Mouse (Mus musculus) forebrain, embryonic 11.5 days (tissue): ENCODE results near the gene Abcd3. TPM values are rescaled to one million over a fixed set of nuclear protein-coding genes. Genes with fewer than 3 reads are reported as not detected.

Source experiments
- ATAC-seq: fragments of 200-750 bp; cut with Nextera tagmentation; replicated peaks from 2 replicates; pipeline ENCODE4 v1.8.0; 2017; ENCODE audit warnings: moderate TSS enrichment; ENCODE audit not compliant: low FRiP score
- DNase-seq: peaks from one replicate; pipeline ENCODE4 v3.0.0-alpha.2; 2017; ENCODE audit warnings: low spot score
- H3K27ac ChIP-seq: fragments of 300-500 bp; sonication (generic); 2 replicates; pipeline ENCODE4 v1.5.1; 2014; ENCODE audit warnings: low read depth, low read length
- H3K27me3 ChIP-seq: fragments of 300-500 bp; sonication (generic); 2 replicates; pipeline ENCODE4 v1.6.1; 2014; ENCODE audit warnings: mild to moderate bottlenecking, low read length, mixed read lengths; ENCODE audit not compliant: control insufficient read depth, insufficient read depth
- H3K36me3 ChIP-seq: fragments of 300-500 bp; sonication (generic); 2 replicates; pipeline ENCODE4 v1.6.1; 2014; ENCODE audit warnings: mild to moderate bottlenecking, low read length, moderate library complexity, mixed read lengths; ENCODE audit not compliant: control insufficient read depth, insufficient read depth
- H3K4me1 ChIP-seq: fragments of 300-500 bp; sonication (generic); replicated peaks from 2 replicates; pipeline ENCODE4 v1.6.1; 2014; ENCODE audit warnings: low read length, mixed read lengths; ENCODE audit not compliant: control insufficient read depth, insufficient read depth
- H3K4me2 ChIP-seq: fragments of 300-500 bp; sonication (generic); 2 replicates; pipeline ENCODE4 v1.6.1; 2014; ENCODE audit warnings: low read depth, mild to moderate bottlenecking, low read length, moderate library complexity, mixed read lengths; ENCODE audit not compliant: severe bottlenecking
- H3K4me3 ChIP-seq: fragments of 300-500 bp; sonication (generic); 2 replicates; pipeline ENCODE4 v1.5.1; 2014; ENCODE audit warnings: low read depth, low read length
- H3K9ac ChIP-seq: fragments of 300-500 bp; sonication (generic); 2 replicates; pipeline ENCODE4 v1.6.1; 2014; ENCODE audit warnings: low read length
- H3K9me3 ChIP-seq: fragments of 300-500 bp; sonication (generic); 2 replicates; pipeline ENCODE4 v1.6.1; 2016; ENCODE audit warnings: low read length, mixed read lengths; ENCODE audit not compliant: control insufficient read depth
- WGBS: fragments of 180-500 bp; shearing (Covaris S2); extraction: QIAGEN DNeasy Blood & Tissue Kit; methylation state at CpG from one replicate; pipeline ENCODE4 v1.1.7; 2014; 5-methylcytosine and 5-hydroxymethylcytosine counted together
- polyA plus RNA-seq: library from polyadenylated mRNA; unstranded; fragments of >200 nt; fragmentation: Nextera tagmentation; extraction: Ambion mirVana; gene quantifications from 2 replicates; pipeline ENCODE4 v1.2.1, GENCODE M21; 2014

Gene Abcd3
- polyA plus RNA-seq, 1 experiment from 2014 or later, result 59.0 TPM

DNA sequence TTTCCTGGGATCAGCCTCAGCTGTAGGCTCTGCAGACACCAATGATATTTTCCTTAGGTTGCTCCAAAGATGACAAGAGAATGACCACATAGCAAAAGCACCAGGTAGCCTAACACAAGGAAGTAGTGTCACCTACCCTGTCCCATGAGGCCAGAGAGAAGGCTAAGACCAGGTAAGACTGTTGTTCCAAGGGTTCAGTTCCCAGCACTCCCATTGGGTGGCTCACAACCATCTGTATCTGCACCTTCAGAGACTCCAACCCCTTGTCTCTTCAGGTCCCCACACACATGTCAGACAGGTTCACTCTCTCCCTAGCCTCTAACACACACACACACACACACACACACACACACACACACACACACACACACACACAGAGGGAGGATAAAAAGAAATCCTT lies 99.8 kb downstream of the Abcd3 start:
- Histone ChIP-seq H3K9me3 (no peaks in the 10 kb centered on the region), H3K36me3 (no peaks in the 10 kb centered on the region), H3K4me3 (no peak overlapping the region), H3K27ac (no peak overlapping the region), H3K4me2 (no peak overlapping the region), H3K27me3 (no peaks in the 10 kb centered on the region), H3K9ac (no peak overlapping the region), H3K4me1 (no peaks in the 10 kb centered on the region)
- DNase-seq (no peak), ATAC-seq (no peak)

DNA sequence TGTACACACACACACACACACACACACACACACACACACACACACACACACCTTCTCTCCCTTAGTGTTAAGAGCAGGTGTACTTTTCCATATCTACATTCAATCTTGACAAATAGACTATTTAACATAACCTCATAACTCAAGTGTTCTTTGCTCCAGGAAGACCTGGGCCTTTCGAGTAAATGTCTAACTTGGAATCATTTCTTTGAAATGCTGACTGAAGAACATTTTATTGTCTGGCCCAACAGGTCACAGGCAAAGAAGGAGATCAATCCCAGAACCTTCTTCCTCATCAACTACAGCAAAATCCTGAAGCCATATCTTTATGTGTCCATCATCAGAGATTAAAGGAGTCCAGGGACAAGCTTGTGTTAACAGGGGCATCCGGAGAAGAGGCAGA lies 100.6 kb downstream of the Abcd3 start:
- Histone ChIP-seq H3K36me3 (no peaks in the 10 kb centered on the region), H3K4me1 (no peaks in the 10 kb centered on the region), H3K27ac (no peak overlapping the region), H3K4me2 (no peak overlapping the region), H3K9me3 (no peaks in the 10 kb centered on the region), H3K4me3 (no peak overlapping the region), H3K9ac (no peak overlapping the region), H3K27me3 (no peaks in the 10 kb centered on the region)
- DNase-seq (no peak), ATAC-seq (no peak)
- 85% methylated on average over 2 of the region's 2 CpGs for WGBS

DNA sequence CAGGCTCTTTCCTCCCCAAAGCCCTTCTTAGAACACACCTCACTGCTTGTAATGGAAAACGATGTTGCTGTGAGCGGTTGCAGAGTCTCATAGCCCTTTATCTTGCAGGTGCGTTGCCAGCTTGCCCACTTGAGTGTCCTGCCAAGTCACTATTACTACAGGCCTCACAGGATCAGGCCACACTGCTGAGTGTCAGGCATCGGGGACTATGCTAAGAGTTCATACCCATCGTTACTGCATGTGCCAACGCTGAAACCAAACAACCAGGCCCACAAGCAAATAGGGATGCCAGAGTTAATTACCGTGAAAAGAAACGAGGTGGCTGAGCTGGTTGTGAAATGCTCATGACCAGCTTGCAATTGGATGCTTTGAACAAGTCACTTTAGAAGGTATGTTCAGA lies 101.3 kb downstream of the Abcd3 start:
- no peaks in the 10 kb centered on the region for H3K27me3 ChIP-seq
- H3K4me2 ChIP-seq, result no peak overlapping the region
- no peak overlapping the region for H3K27ac ChIP-seq
- no peaks in the 10 kb centered on the region for H3K36me3 ChIP-seq
- no peaks in the 10 kb centered on the region for H3K9me3 ChIP-seq
- DNase-seq, result no peak
- ATAC-seq, result no peak
- no peak overlapping the region for H3K9ac ChIP-seq
- no peaks in the 10 kb centered on the region for H3K4me1 ChIP-seq
- no peak overlapping the region for H3K4me3 ChIP-seq
- WGBS, result 71% methylated on average over 8 of the region's 8 CpGs

DNA sequence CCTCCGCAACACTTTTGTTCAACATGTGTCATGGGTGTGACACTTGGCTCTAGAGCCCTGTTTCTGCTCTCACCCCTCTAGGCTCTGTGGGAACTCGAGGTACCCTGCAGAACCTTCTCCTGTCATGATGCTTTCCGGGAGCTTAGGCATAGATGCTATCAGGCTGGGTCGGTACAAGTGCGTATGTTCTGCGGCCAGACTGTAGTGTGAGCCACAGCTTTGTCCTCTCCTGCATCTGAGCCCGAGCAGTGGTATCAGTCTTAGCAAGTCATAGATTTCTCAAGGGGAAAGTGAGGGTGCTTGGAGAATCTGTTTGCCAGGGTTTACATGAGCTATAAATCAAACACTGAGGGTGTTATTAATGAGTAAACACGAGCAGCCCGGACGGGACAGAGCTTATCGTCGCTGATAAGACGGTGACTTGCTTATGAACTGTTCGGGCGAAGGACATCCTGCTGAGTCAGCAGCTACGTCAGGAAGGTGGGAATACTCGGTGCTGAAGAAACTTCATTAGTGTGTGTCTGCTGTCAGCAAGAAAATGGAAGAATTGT lies 101.9 kb downstream of the Abcd3 start:
- 89% methylated on average over 17 of the region's 17 CpGs for WGBS

GRCm38 (mm10) chr3:121712222-121712621 lies 102.9 kb downstream of the Abcd3 start:
- Histone ChIP-seq H3K27me3 (no peaks in the 10 kb centered on the region), H3K4me1 (no peaks in the 10 kb centered on the region), H3K4me2 (no peak overlapping the region), H3K27ac (no peak overlapping the region), H3K9me3 (no peaks in the 10 kb centered on the region), H3K9ac (no peak overlapping the region), H3K4me3 (no peak overlapping the region), H3K36me3 (no peaks in the 10 kb centered on the region)
- ATAC-seq (no peak), DNase-seq (no peak)
- 85% methylated on average over 4 of the region's 4 CpGs for WGBS

More for the DNA sequence above, 101.9 kb downstream of the Abcd3 start:
- ATAC-seq (no peak), DNase-seq (no peak)
- no peaks in the 10 kb centered on the region for H3K4me1 ChIP-seq
- H3K9ac ChIP-seq, result no peak overlapping the region
- H3K36me3 ChIP-seq, result no peaks in the 10 kb centered on the region
- H3K4me3 ChIP-seq, result no peak overlapping the region
- no peak overlapping the region for H3K27ac ChIP-seq
- H3K27me3 ChIP-seq, result no peaks in the 10 kb centered on the region
- no peak overlapping the region for H3K4me2 ChIP-seq
- no peaks in the 10 kb centered on the region for H3K9me3 ChIP-seq

- Histone ChIP-seq H3K36me3 (no peaks in the 10 kb centered on the region), H3K27me3 (no peaks in the 10 kb centered on the region), H3K27ac (no peak overlapping the region), H3K9ac (no peak overlapping the region), H3K4me2 (no peak overlapping the region), H3K4me3 (no peak overlapping the region), H3K4me1 (no peaks in the 10 kb centered on the region), H3K9me3 (no peaks in the 10 kb centered on the region)
- no peak for DNase-seq
- 85% methylated on average over 7 of the region's 7 CpGs for WGBS
- no peak for ATAC-seq
Observed at GRCm38 (mm10) chr3:121710894-121711531, 104.1 kb downstream of the Abcd3 start.

Other genes with a start within 250 kb of the Abcd3 start
- gene 4930432M17Rik, start 144.5 kb downstream of the Abcd3 start, polyA plus RNA-seq, result not detected in 2 replicates
- 8.0 and 9.2 TPM in 2 replicates for gene F3, start 91.8 kb downstream of the Abcd3 start, polyA plus RNA-seq
- gene Arhgap29, start 137.2 kb upstream of the Abcd3 start, polyA plus RNA-seq, result 31.0 and 35.0 TPM in 2 replicates
- 1.5 and 1.8 TPM in 2 replicates for gene Abca4, start 229.1 kb upstream of the Abcd3 start, polyA plus RNA-seq